Mouse (Mus musculus): ENCODE data around the gene En2. TPM values are rescaled to one million over a fixed set of nuclear protein-coding genes. Genes with fewer than 3 reads are reported as not detected.
A peak's percentile ranks its signal among the peaks of the same experiment; 100 is the strongest.

En2 gene
- polyA plus RNA-seq, 1 experiment from 2014 or later = 0.84 TPM

GRCm38 (mm10) chr5:28144555-28144954 is 20.9 kb upstream of the En2 start:
- no peak for DNase-seq (ENCODE audit: low spot score)
- Histone ChIP-seq H3K4me1 (no peaks in the 10 kb centered on the region), H3K4me3 (no peak overlapping the region), H3K27ac (replicated peaks) (no peak overlapping the region), H3K9me3 (replicated peaks) (no peaks in the 10 kb centered on the region), H3K36me3 (no peaks in the 10 kb centered on the region), H3K27me3 (ENCODE audit: low read depth, poor library complexity, severe bottlenecking) (peaks cover 45% of the 10 kb centered on the region)

- 81% methylated on average over 8 of the region's 8 CpGs for WGBS
- H3K36me3 ChIP-seq = no peaks in the 10 kb centered on the region
- H3K9me3 ChIP-seq (replicated peaks) = no peaks in the 10 kb centered on the region
- H3K4me3 ChIP-seq = no peak overlapping the region
- no peak overlapping the region for H3K27ac ChIP-seq (replicated peaks)
- DNase-seq (ENCODE audit: low spot score) = no peak
- H3K4me1 ChIP-seq = peaks cover 3% of the 10 kb centered on the region; the same call in 1 of the 2 replicates
- peaks cover 58% of the 10 kb centered on the region for H3K27me3 ChIP-seq (ENCODE audit: low read depth, poor library complexity, severe bottlenecking)
These were observed 19.5 kb upstream of the En2 start for GRCm38 (mm10) chr5:28146018-28146417.

DNA sequence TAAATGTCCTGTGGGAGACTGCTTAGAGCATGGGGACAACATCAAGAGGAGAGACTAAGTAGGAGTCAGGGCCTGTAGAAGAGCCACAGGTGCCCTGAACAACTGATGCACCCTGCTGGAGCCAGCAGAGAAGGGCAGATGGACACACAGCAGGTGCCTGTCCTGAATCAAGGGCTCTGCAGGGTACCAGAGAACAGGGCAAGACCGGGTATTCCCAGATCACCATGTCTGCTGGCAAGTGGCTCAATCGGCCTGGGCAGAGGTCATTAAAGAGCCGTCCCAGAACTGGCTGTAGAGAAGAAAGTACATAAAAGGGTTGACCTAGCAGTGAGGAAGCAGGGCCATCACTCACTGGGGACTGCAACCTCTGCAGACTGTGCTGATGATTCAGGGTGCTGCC is 17.0 kb upstream of the En2 start:
- H3K27me3 ChIP-seq (ENCODE audit: low read depth, poor library complexity, severe bottlenecking) = peaks cover 78% of the 10 kb centered on the region
- H3K4me1 ChIP-seq = peaks cover 6% of the 10 kb centered on the region; the same call in 1 of the 2 replicates
- H3K4me3 ChIP-seq = no peak overlapping the region
- DNase-seq (ENCODE audit: low spot score) = no peak
- WGBS = 34% methylated on average over 3 of the region's 3 CpGs
- no peak overlapping the region for H3K27ac ChIP-seq (replicated peaks)
- no peaks in the 10 kb centered on the region for H3K9me3 ChIP-seq (replicated peaks)
- no peaks in the 10 kb centered on the region for H3K36me3 ChIP-seq

DNA sequence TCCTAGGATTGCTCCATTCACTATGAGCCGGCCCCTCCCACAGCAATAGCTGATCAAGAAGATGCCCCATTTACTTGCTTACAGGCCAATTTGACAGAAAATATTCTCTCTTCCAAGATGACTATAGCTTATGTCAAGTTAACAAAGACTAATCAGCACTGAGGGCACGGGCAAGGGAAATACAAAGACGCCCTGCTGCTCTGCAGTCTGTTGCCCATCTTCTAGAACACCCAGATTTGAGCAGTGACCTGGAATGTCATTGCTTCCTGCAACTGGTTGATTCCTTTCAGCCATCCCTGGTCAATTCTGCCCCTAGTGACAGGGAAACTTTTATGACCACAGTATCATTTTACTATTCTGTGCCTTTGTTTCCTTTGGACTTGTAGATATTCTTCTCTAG is 16.1 kb upstream of the En2 start:
- Histone ChIP-seq H3K4me3 (no peak overlapping the region), H3K9me3 (replicated peaks) (no peaks in the 10 kb centered on the region), H3K36me3 (no peaks in the 10 kb centered on the region), H3K27ac (replicated peaks) (no peak overlapping the region), H3K4me1 (peaks cover 6% of the 10 kb centered on the region; the same call in 1 of the 2 replicates), H3K27me3 (ENCODE audit: low read depth, poor library complexity, severe bottlenecking) (peaks cover 84% of the 10 kb centered on the region)
- no peak for DNase-seq (ENCODE audit: low spot score)
- 78% methylated on average over 3 of the region's 3 CpGs for WGBS

- Histone ChIP-seq H3K4me3 (peak overlapping the region; percentile 51), H3K27ac (replicated peaks) (peak overlapping the region; percentile 91), H3K36me3 (no peaks in the 10 kb centered on the region), H3K4me1 (peaks cover 53% of the 10 kb centered on the region), H3K9me3 (replicated peaks) (no peaks in the 10 kb centered on the region), H3K27me3 (ENCODE audit: low read depth, poor library complexity, severe bottlenecking) (peaks cover 100% of the 10 kb centered on the region)
- DNase-seq (ENCODE audit: low spot score) = peak; percentile 52
- 1% methylated on average over 9 of the region's 9 CpGs for WGBS
These were observed 8.3 kb upstream of the En2 start for GRCm38 (mm10) chr5:28157044-28157730.

DNA sequence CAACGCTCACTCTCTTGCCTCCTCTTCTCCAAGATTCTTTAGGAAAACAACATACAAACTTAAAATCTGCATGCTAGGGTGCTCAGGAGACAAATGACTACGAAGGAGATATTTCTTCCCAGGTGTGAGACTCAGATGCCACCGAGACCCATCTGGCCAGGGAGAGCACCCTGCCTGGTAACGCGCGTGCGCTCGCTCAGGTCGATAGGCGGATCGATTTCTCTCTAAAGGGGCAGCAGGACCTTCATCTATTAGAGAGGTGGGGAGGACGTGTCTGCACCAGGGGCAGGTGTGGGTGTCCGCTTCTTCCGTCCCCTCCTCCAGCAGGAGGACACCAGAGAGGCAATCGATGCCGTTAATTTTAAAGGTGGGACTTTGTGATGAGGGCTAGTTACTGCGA is 7.7 kb upstream of the En2 start:
- Histone ChIP-seq H3K4me3 (peak overlapping the region; percentile 51), H3K9me3 (replicated peaks) (no peaks in the 10 kb centered on the region), H3K36me3 (no peaks in the 10 kb centered on the region), H3K27ac (replicated peaks) (peak overlapping the region; percentile 91), H3K4me1 (peaks cover 59% of the 10 kb centered on the region), H3K27me3 (ENCODE audit: low read depth, poor library complexity, severe bottlenecking) (peaks cover 100% of the 10 kb centered on the region)
- DNase-seq (ENCODE audit: low spot score) = no peak
- WGBS = 2% methylated on average over 17 of the region's 17 CpGs

DNA sequence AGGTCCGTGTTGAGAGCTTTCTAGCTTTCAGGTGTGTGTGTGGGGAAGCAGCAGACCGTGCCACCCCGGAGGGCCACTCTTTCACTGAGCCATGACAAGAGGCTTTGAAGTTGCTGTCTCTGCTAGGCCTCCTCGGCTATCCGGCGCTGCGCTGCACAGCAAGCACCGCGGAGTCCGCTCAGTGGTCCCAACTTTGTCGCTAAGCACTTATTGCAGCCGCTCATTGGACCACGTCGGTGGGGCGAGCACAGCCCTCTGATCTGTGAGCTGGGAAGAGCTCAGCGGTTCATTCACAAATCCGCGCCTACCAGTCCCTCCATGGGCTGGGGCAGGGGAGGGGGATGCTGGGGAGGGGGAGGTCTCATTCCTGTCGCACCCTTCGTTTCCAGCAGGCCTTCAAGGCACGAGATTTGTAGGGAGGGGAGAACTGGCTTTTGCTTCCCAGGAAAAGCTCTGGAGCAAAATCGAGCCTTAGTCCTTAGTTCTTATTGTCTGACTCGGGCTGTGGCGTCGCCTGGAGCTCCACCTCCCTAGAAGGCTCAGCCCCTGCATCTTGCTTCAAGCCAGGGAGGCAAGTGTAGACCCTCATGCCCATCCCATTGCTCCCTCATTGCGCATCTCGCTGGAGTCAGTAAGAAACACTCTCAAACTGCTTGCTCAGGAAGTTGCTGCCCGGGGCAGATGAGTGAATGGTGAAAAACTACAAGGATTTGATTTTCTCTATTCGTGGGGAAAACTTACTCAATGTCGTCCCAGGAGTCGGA is 7.0 kb upstream of the En2 start:
- no peaks in the 10 kb centered on the region for H3K9me3 ChIP-seq (replicated peaks)
- H3K4me3 ChIP-seq = peak overlapping the region; percentile 51
- WGBS = under 1% methylated on average over 31 of the region's 31 CpGs
- DNase-seq (ENCODE audit: low spot score) = peak; percentile 87
- H3K36me3 ChIP-seq = no peaks in the 10 kb centered on the region
- peaks cover 100% of the 10 kb centered on the region for H3K27me3 ChIP-seq (ENCODE audit: low read depth, poor library complexity, severe bottlenecking)
- peak overlapping the region; percentile 91 for H3K27ac ChIP-seq (replicated peaks)
- peaks cover 64% of the 10 kb centered on the region for H3K4me1 ChIP-seq

DNA sequence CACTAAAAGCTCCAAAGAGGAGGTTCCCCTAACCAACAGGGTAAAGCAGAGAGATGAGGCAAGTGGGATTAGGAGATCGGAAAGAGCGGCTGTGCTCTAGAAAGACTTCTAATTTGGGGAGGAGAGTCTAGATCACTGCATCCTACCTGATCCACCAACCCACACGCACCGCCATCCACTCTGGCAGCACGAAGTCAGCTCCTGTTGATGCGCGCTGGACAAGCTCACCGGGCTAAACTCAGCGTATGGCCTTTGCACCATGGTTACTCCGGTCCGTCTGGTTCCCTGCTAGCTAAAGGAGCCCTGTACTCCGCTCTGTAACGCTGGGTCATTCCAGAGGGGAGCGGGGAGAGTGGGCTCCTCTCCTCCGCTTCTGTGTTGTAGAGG is 6.4 kb upstream of the En2 start:
- peaks cover 100% of the 10 kb centered on the region for H3K27me3 ChIP-seq (ENCODE audit: low read depth, poor library complexity, severe bottlenecking)
- H3K36me3 ChIP-seq = no peaks in the 10 kb centered on the region
- H3K27ac ChIP-seq (replicated peaks) = peak overlapping the region; percentile 91
- peaks cover 70% of the 10 kb centered on the region for H3K4me1 ChIP-seq
- H3K4me3 ChIP-seq = peak overlapping the region; percentile 51
- under 1% methylated on average over 15 of the region's 15 CpGs for WGBS
- peak; percentile 52 for DNase-seq (ENCODE audit: low spot score)
- H3K9me3 ChIP-seq (replicated peaks) = no peaks in the 10 kb centered on the region

DNA sequence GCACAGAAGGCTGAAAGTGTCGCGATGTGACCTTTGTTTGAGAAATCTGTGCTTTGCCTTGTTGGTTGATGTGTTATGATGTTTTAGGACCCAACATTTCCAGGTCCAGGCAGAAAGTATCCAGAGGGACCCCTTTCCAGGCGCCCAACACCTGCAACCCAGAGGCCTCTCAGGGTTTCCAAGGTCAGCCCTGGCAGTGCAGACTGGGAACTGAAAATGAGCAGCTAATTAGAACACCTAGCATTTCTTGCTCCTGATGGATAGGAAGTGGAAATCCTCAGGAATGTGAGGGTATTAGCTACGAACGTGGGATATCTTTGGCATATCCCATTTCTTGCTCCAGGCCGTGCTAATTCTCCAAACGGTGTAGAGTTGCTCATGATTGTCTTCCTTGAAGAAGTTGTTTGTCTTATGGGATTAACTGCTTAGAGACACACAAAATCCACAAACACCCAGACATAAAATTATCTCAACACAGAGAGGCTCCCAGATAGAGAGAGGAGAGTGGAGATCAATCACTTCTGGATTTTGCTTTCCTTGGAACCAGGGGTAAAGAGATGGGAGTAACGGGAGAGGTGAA is 5.5 kb upstream of the En2 start:
- Histone ChIP-seq H3K4me1 (peaks cover 79% of the 10 kb centered on the region), H3K27me3 (ENCODE audit: low read depth, poor library complexity, severe bottlenecking) (peaks cover 100% of the 10 kb centered on the region), H3K36me3 (no peaks in the 10 kb centered on the region), H3K4me3 (peak overlapping the region; percentile 51), H3K27ac (replicated peaks) (peak overlapping the region; percentile 91), H3K9me3 (replicated peaks) (no peaks in the 10 kb centered on the region)
- WGBS = 1% methylated on average over 8 of the region's 8 CpGs
- peak; percentile 37 for DNase-seq (ENCODE audit: low spot score)

- Histone ChIP-seq H3K4me3 (peak overlapping the region; percentile 55), H3K4me1 (peaks cover 90% of the 10 kb centered on the region), H3K9me3 (replicated peaks) (no peaks in the 10 kb centered on the region), H3K27me3 (ENCODE audit: low read depth, poor library complexity, severe bottlenecking) (peaks cover 99% of the 10 kb centered on the region), H3K27ac (replicated peaks) (peak overlapping the region; percentile 91), H3K36me3 (no peaks in the 10 kb centered on the region; the same call in 1 of the 2 replicates)
- 2% methylated on average over 20 of the region's 20 CpGs for WGBS
- DNase-seq (ENCODE audit: low spot score) = peak; percentile 43
These were observed 4.0 kb upstream of the En2 start for GRCm38 (mm10) chr5:28161383-28161937.

GRCm38 (mm10) chr5:28161938-28162402 is 3.5 kb upstream of the En2 start:
- peaks cover 91% of the 10 kb centered on the region for H3K4me1 ChIP-seq

GRCm38 (mm10) chr5:28163926-28164325 is 1.6 kb upstream of the En2 start:
- WGBS = 5% methylated on average over 1 of the region's 1 CpGs
- Histone ChIP-seq H3K27me3 (ENCODE audit: low read depth, poor library complexity, severe bottlenecking) (peaks cover 99% of the 10 kb centered on the region), H3K36me3 (peaks cover 23% of the 10 kb centered on the region), H3K9me3 (replicated peaks) (no peaks in the 10 kb centered on the region), H3K27ac (replicated peaks) (peak overlapping the region; percentile 96), H3K4me3 (peak overlapping the region; percentile 83; the same call in 1 of the 2 replicates), H3K4me1 (peaks cover 82% of the 10 kb centered on the region)
- no peak for DNase-seq (ENCODE audit: low spot score)

More at GRCm38 (mm10) chr5:28161938-28162402, 3.5 kb upstream of the En2 start:
- Histone ChIP-seq H3K36me3 (peaks cover 5% of the 10 kb centered on the region; the same call in 1 of the 2 replicates), H3K4me3 (peak overlapping the region; percentile 55), H3K27ac (replicated peaks) (peak overlapping the region; percentile 91), H3K9me3 (replicated peaks) (no peaks in the 10 kb centered on the region), H3K27me3 (ENCODE audit: low read depth, poor library complexity, severe bottlenecking) (peaks cover 99% of the 10 kb centered on the region)
- peak; percentile 69 for DNase-seq (ENCODE audit: low spot score)
- under 1% methylated on average over 24 of the region's 24 CpGs for WGBS
